Mouse (Mus musculus): Measurements from ENCODE around the gene Gm4450.
A peak's percentile ranks its signal among the peaks of the same experiment; 100 is the strongest.
"Not testable (repeated sequence)": the region's sequence is repeated elsewhere in the genome, so short reads cannot be mapped to it uniquely, and the experiment has no call there.

Gene Gm4450

GRCm38 (mm10) chr3:98457026-98457425, at the start of gene Gm4450:
Gene Gm4450, minus strand, starts transcription at chr3:98457126.
- DNase-seq (ENCODE audit: low spot score): not testable (repeated sequence)

- DNase-seq (ENCODE audit: low spot score): not testable (repeated sequence)
Observed at GRCm38 (mm10) chr3:98497401-98497800, 40.5 kb upstream of the Gm4450 start.

- DNase-seq (ENCODE audit: low spot score): not testable (repeated sequence)
Observed at GRCm38 (mm10) chr3:98496762-98497161, 39.8 kb upstream of the Gm4450 start.

GRCm38 (mm10) chr3:98495055-98495454, 38.1 kb upstream of the Gm4450 start:
- DNase-seq (ENCODE audit: low spot score): not testable (repeated sequence)

GRCm38 (mm10) chr3:98494184-98494583, 37.3 kb upstream of the Gm4450 start:
- not testable (repeated sequence) for DNase-seq (ENCODE audit: low spot score)

- DNase-seq (ENCODE audit: low spot score): not testable (repeated sequence)
Observed at GRCm38 (mm10) chr3:98471499-98471898, 14.6 kb upstream of the Gm4450 start.

- DNase-seq (ENCODE audit: low spot score): not testable (repeated sequence)
Observed at GRCm38 (mm10) chr3:98471057-98471456, 14.1 kb upstream of the Gm4450 start.

GRCm38 (mm10) chr3:98469323-98469722, 12.4 kb upstream of the Gm4450 start:
- DNase-seq (ENCODE audit: low spot score): not testable (repeated sequence)

GRCm38 (mm10) chr3:98453786-98454185, 3.1 kb downstream of the Gm4450 start:
- not testable (repeated sequence) for DNase-seq (ENCODE audit: low spot score)

- not testable (repeated sequence) for DNase-seq (ENCODE audit: low spot score)
Observed at GRCm38 (mm10) chr3:98443924-98444323, 13.0 kb downstream of the Gm4450 start.

- not testable (repeated sequence) for DNase-seq (ENCODE audit: low spot score)
Observed at GRCm38 (mm10) chr3:98443149-98443779, 13.7 kb downstream of the Gm4450 start.

GRCm38 (mm10) chr3:98442245-98442644, 14.7 kb downstream of the Gm4450 start:
- DNase-seq (ENCODE audit: low spot score): not testable (repeated sequence)

- DNase-seq (ENCODE audit: low spot score): no peak
Observed at GRCm38 (mm10) chr3:98435030-98435429, 21.9 kb downstream of the Gm4450 start.

- no peak for DNase-seq (ENCODE audit: low spot score)
Observed at GRCm38 (mm10) chr3:98434088-98434816, 22.7 kb downstream of the Gm4450 start.

- no peak for DNase-seq (ENCODE audit: low spot score)
Observed at GRCm38 (mm10) chr3:98428928-98429525, 27.9 kb downstream of the Gm4450 start.

- no peak for DNase-seq (ENCODE audit: low spot score)
Observed at GRCm38 (mm10) chr3:98428449-98428775, 28.5 kb downstream of the Gm4450 start.

GRCm38 (mm10) chr3:98427600-98428448, 29.1 kb downstream of the Gm4450 start:
- peak; percentile 84 for DNase-seq (ENCODE audit: low spot score)

GRCm38 (mm10) chr3:98427260-98427599, 29.7 kb downstream of the Gm4450 start:
- DNase-seq (ENCODE audit: low spot score): no peak

- no peak for DNase-seq (ENCODE audit: low spot score)
Observed at GRCm38 (mm10) chr3:98426749-98427148, 30.2 kb downstream of the Gm4450 start.

- DNase-seq (ENCODE audit: low spot score): no peak
Observed at GRCm38 (mm10) chr3:98422926-98423325, 34.0 kb downstream of the Gm4450 start.

- DNase-seq (ENCODE audit: low spot score): no peak
Observed at GRCm38 (mm10) chr3:98419786-98420070, 37.2 kb downstream of the Gm4450 start.

GRCm38 (mm10) chr3:98418991-98419785, 37.7 kb downstream of the Gm4450 start:
- DNase-seq (ENCODE audit: low spot score): no peak
